11 mouse cellular contexts compared by ENCODE assay signal in genomic region chr9:77636450-77636951, GRCm38 (mm10). TPM values are rescaled to one million over a fixed set of nuclear protein-coding genes. Genes with fewer than 3 reads are reported as not detected.
DNase-seq lines count a peak whose midpoint lies in the region; ATAC-seq and TF ChIP-seq lines count a peak whose summit lies in the region.
"Had no signal": no experiment of that assay in that cellular context is flagged by ENCODE, and none has a peak within 500 bp of the region (broad histone marks: within the 10 kb centered on the region; RNA-seq: fewer than 3 reads in every experiment).

TSS of gene Klhl31 (plus strand) at chr9:77636500.

- H3K27ac ChIP-seq in kidney, embryonic 14.5 days (ENCODE audit: low read depth, low read length): no peak within 1 kb of the TSS
- no peak within 1 kb of the TSS for H3K27ac ChIP-seq in forebrain, embryonic 15.5 days (replicated peaks)
- H3K27ac ChIP-seq: hindbrain, embryonic 15.5 days; midbrain, embryonic 12.5 days had no signal

- 37% methylated on average over 10 of the region's 10 CpGs for WGBS in kidney, embryonic 14.5 days
- 68% methylated on average over 10 of the region's 10 CpGs for WGBS in forebrain, embryonic 15.5 days

- peak within 1 kb of the TSS; percentile 48 for H3ac ChIP-seq in C2C12 (ENCODE audit: control insufficient read depth, insufficient read length, low read depth)

- DNase-seq in R1 (ENCODE audit: low read depth, low spot score): peak; percentile 32
- DNase-seq in heart, adult 8-10 months (ENCODE audit: low spot score): peak; percentile 55
- no peak for DNase-seq in spleen, postnatal 36 days (ENCODE audit: low spot score in 2 of 2)
- DNase-seq: right cerebral cortex, adult 18-20 months; thymus, postnatal 25 days had no signal

- H3K4me3 ChIP-seq in C2C12 (ENCODE audit: insufficient read depth, poor library complexity, severe bottlenecking): no peak within 1 kb of the TSS
- no peak within 1 kb of the TSS for H3K4me3 ChIP-seq in kidney, embryonic 14.5 days (ENCODE audit: low read length)
- no peak within 1 kb of the TSS for H3K4me3 ChIP-seq in forebrain, embryonic 15.5 days
- H3K4me3 ChIP-seq: hindbrain, embryonic 15.5 days; midbrain, embryonic 12.5 days had no signal

- H3K9me3 ChIP-seq in kidney, embryonic 14.5 days (ENCODE audit: control insufficient read depth, low read length): no peaks in the 10 kb centered on the region
- no peaks in the 10 kb centered on the region for H3K9me3 ChIP-seq in forebrain, embryonic 15.5 days
- H3K9me3 ChIP-seq: hindbrain, embryonic 15.5 days; midbrain, embryonic 12.5 days had no signal

- ATAC-seq in kidney, embryonic 14.5 days (ENCODE audit: low FRiP score, low TSS enrichment): peak; percentile 57; the same call in 1 of the 2 replicates
- ATAC-seq in megakaryocyte, adult 5-6 weeks (ENCODE audit: poor library complexity, severe bottlenecking): no peak
- ATAC-seq in forebrain, embryonic 15.5 days (replicated peaks): no peak

- no peak within 1 kb of the TSS for H3K4me2 ChIP-seq in kidney, embryonic 14.5 days (replicated peaks; ENCODE audit: low read depth, low read length)
- H3K4me2 ChIP-seq in forebrain, embryonic 15.5 days (replicated peaks): no peak within 1 kb of the TSS
- H3K4me2 ChIP-seq: hindbrain, embryonic 15.5 days; midbrain, embryonic 12.5 days had no signal

- no peak for TF ChIP-seq CTCF in C2C12 (IDR thresholded peaks at IDR 0.05; ENCODE audit: control insufficient read depth, insufficient read depth, insufficient read length)

- no peaks in the 10 kb centered on the region for H3K36me3 ChIP-seq in C2C12 (ENCODE audit: control insufficient read depth, insufficient read depth)
- H3K36me3 ChIP-seq in kidney, embryonic 14.5 days (ENCODE audit: control insufficient read depth, insufficient read depth, low read length): no peaks in the 10 kb centered on the region
- no peaks in the 10 kb centered on the region for H3K36me3 ChIP-seq in forebrain, embryonic 15.5 days
- H3K36me3 ChIP-seq: hindbrain, embryonic 15.5 days; midbrain, embryonic 12.5 days had no signal

- H3K79me2 ChIP-seq in C2C12 (ENCODE audit: control insufficient read depth, insufficient read depth): no peaks in the 10 kb centered on the region

- H3K4me1 ChIP-seq in kidney, embryonic 14.5 days (ENCODE audit: control insufficient read depth, insufficient read depth, low read length): no peaks in the 10 kb centered on the region
- no peaks in the 10 kb centered on the region for H3K4me1 ChIP-seq in forebrain, embryonic 15.5 days
- H3K4me1 ChIP-seq: hindbrain, embryonic 15.5 days; midbrain, embryonic 12.5 days had no signal

- H3K79me3 ChIP-seq in C2C12 (ENCODE audit: low read depth): no peaks in the 10 kb centered on the region

- no peak within 1 kb of the TSS for H3K9ac ChIP-seq in kidney, embryonic 14.5 days (ENCODE audit: low read depth, low read length)
- H3K9ac ChIP-seq in forebrain, embryonic 15.5 days (replicated peaks): no peak within 1 kb of the TSS
- H3K9ac ChIP-seq: hindbrain, embryonic 15.5 days; midbrain, embryonic 12.5 days had no signal

- H3K27me3 ChIP-seq in C2C12 (ENCODE audit: control insufficient read depth, insufficient read depth, insufficient read length): no peaks in the 10 kb centered on the region
- no peaks in the 10 kb centered on the region for H3K27me3 ChIP-seq in kidney, embryonic 14.5 days (ENCODE audit: control insufficient read depth, insufficient read depth, low read length)
- H3K27me3 ChIP-seq in forebrain, embryonic 15.5 days: no peaks in the 10 kb centered on the region
- H3K27me3 ChIP-seq: hindbrain, embryonic 15.5 days; midbrain, embryonic 12.5 days had no signal

TF ChIP-seq in C2C12, 6 proteins besides CTCF, POLR2A, EP300 and RAD21:
- TF ChIP-seq USF1 (IDR thresholded peaks at IDR 0.05; ENCODE audit: low read depth) (no peak), CEBPB (IDR thresholded peaks at IDR 0.05; ENCODE audit: low read depth) (no peak), MAX (IDR thresholded peaks at IDR 0.05) (no peak), MYOD1 (IDR thresholded peaks at IDR 0.05; ENCODE audit: control insufficient read depth, insufficient read length, low read depth) (no peak), FOSL1 (IDR thresholded peaks at IDR 0.05; ENCODE audit: insufficient read depth, low read length, poor library complexity, severe bottlenecking) (no peak), MYOG (IDR thresholded peaks at IDR 0.05; ENCODE audit: control insufficient read depth, extremely low read depth, insufficient read length) (no peak)

RNA-seq across cellular contexts. Expression of gene Klhl31, which starts in this region (rescaled TPM):
- polyA plus RNA-seq in C2C12 (2012; fragmentation: generic; extraction: Trizol): 0.43 TPM
- 100 to 1,000 TPM; 126 to 143 (median 134) TPM for total RNA-seq in heart, adult 8-10 months (2022)
- polyA plus RNA-seq in kidney, embryonic 14.5 days (2014; fragmentation: Nextera tagmentation; extraction: Ambion mirVana): 0.24 and 0.26 TPM in 2 replicates
- total RNA-seq in megakaryocyte, adult 5-6 weeks (2015): not detected in 2 replicates
- total RNA-seq in megakaryocyte, adult 5-6 weeks (2017): not detected in 2 replicates
- 0.08 and 0.13 TPM in 2 replicates for polyA plus RNA-seq in forebrain, embryonic 15.5 days (2015; fragmentation: Nextera tagmentation; extraction: Ambion mirVana)

Comparison
In these comparisons a context has a peak if more than half of its experiments do, and no peak if none do; other contexts are left out.
1. RNA of gene Klhl31 (total RNA-seq): 126 to 143 TPM in heart, adult 8-10 months; not detected in megakaryocyte, adult 5-6 weeks; every median in the first group is over 100 times any median in the second.
2. Peak in ATAC-seq in kidney, embryonic 14.5 days; RNA of the gene not detected or under 1 TPM.
3. DNase-seq: peak in R1 (single experiment) and heart, adult 8-10 months (single experiment); none in spleen, postnatal 36 days (0 of 2).